Mouse (Mus musculus): Measurements from ENCODE around the gene Nckap5. TPM values are rescaled to one million over a fixed set of nuclear protein-coding genes. Genes with fewer than 3 reads are reported as not detected.

Gene Nckap5
- polyA plus RNA-seq, 1 experiment, result 3.1 TPM

- DNase-seq (ENCODE audit: extremely low spot score in 1 of 2, low spot score in 1 of 2), result no peak
These were observed 187.8 kb downstream of the Nckap5 start for GRCm38 (mm10) chr1:126642751-126643150.

GRCm38 (mm10) chr1:126639463-126639862 lies 191.1 kb downstream of the Nckap5 start:
- DNase-seq (ENCODE audit: extremely low spot score in 1 of 2, low spot score in 1 of 2), result no peak

- DNase-seq (ENCODE audit: extremely low spot score in 1 of 2, low spot score in 1 of 2), result no peak
These were observed 193.1 kb downstream of the Nckap5 start for GRCm38 (mm10) chr1:126637515-126637914.

GRCm38 (mm10) chr1:126626206-126626605 lies 204.4 kb downstream of the Nckap5 start:
- no peak for DNase-seq (ENCODE audit: extremely low spot score in 1 of 2, low spot score in 1 of 2)

GRCm38 (mm10) chr1:126622036-126622435 lies 208.6 kb downstream of the Nckap5 start:
- no peak for DNase-seq (ENCODE audit: extremely low spot score in 1 of 2, low spot score in 1 of 2)

- no peak for DNase-seq (ENCODE audit: extremely low spot score in 1 of 2, low spot score in 1 of 2)
These were observed 213.0 kb downstream of the Nckap5 start for GRCm38 (mm10) chr1:126617464-126618041.

- DNase-seq (ENCODE audit: extremely low spot score in 1 of 2, low spot score in 1 of 2), result no peak
These were observed 213.6 kb downstream of the Nckap5 start for GRCm38 (mm10) chr1:126616964-126617363.

GRCm38 (mm10) chr1:126612916-126613315 lies 217.7 kb downstream of the Nckap5 start:
- DNase-seq (ENCODE audit: extremely low spot score in 1 of 2, low spot score in 1 of 2), result no peak

- no peak for DNase-seq (ENCODE audit: extremely low spot score in 1 of 2, low spot score in 1 of 2)
These were observed 222.0 kb downstream of the Nckap5 start for GRCm38 (mm10) chr1:126608586-126608985.

GRCm38 (mm10) chr1:126606189-126607080 lies 224.2 kb downstream of the Nckap5 start:
- DNase-seq (ENCODE audit: extremely low spot score in 1 of 2, low spot score in 1 of 2), result no peak

- no peak for DNase-seq (ENCODE audit: extremely low spot score in 1 of 2, low spot score in 1 of 2)
These were observed 226.0 kb downstream of the Nckap5 start for GRCm38 (mm10) chr1:126604551-126604950.

- no peak for DNase-seq (ENCODE audit: extremely low spot score in 1 of 2, low spot score in 1 of 2)
These were observed 226.7 kb downstream of the Nckap5 start for GRCm38 (mm10) chr1:126603771-126604515.

- no peak for DNase-seq (ENCODE audit: extremely low spot score in 1 of 2, low spot score in 1 of 2)
These were observed 230.0 kb downstream of the Nckap5 start for GRCm38 (mm10) chr1:126600596-126600995.

- no peak for DNase-seq (ENCODE audit: extremely low spot score in 1 of 2, low spot score in 1 of 2)
These were observed 233.2 kb downstream of the Nckap5 start for GRCm38 (mm10) chr1:126597376-126597775.

- no peak for DNase-seq (ENCODE audit: extremely low spot score in 1 of 2, low spot score in 1 of 2)
These were observed 235.8 kb downstream of the Nckap5 start for GRCm38 (mm10) chr1:126594796-126595195.

GRCm38 (mm10) chr1:126593044-126593805 lies 237.4 kb downstream of the Nckap5 start:
- DNase-seq (ENCODE audit: extremely low spot score in 1 of 2, low spot score in 1 of 2), result no peak

GRCm38 (mm10) chr1:126590911-126591310 lies 239.7 kb downstream of the Nckap5 start:
- no peak for DNase-seq (ENCODE audit: extremely low spot score in 1 of 2, low spot score in 1 of 2)

GRCm38 (mm10) chr1:126578163-126578562 lies 252.4 kb downstream of the Nckap5 start:
- DNase-seq (ENCODE audit: extremely low spot score in 1 of 2, low spot score in 1 of 2), result no peak

- DNase-seq (ENCODE audit: extremely low spot score in 1 of 2, low spot score in 1 of 2), result no peak
These were observed 256.3 kb downstream of the Nckap5 start for GRCm38 (mm10) chr1:126574295-126574694.

- no peak for DNase-seq (ENCODE audit: extremely low spot score in 1 of 2, low spot score in 1 of 2)
These were observed 256.9 kb downstream of the Nckap5 start for GRCm38 (mm10) chr1:126573714-126574113.

- no peak for DNase-seq (ENCODE audit: extremely low spot score in 1 of 2, low spot score in 1 of 2)
These were observed 257.5 kb downstream of the Nckap5 start for GRCm38 (mm10) chr1:126573097-126573496.
